Mouse (Mus musculus) heart, adult 8-10 months (tissue): ENCODE data around the gene Adamts17. TPM values are rescaled to one million over a fixed set of nuclear protein-coding genes. Genes with fewer than 3 reads are reported as not detected.

Experiments
- total RNA-seq, 4 experiments: library from RNA; stranded (reverse); gene quantifications; 2 replicates each; pipeline ENCODE4 v1.2.4; 2022

Adamts17 gene
- total RNA-seq, 4 experiments from 2014 or later: 0.52 to 1.4 (median 0.63) TPM

Other genes with a start within 250 kb of the Adamts17 start
- 1 to 10 TPM; 7.0 to 9.9 (median 7.6) TPM for gene Asb7, start 150.1 kb upstream of the Adamts17 start, total RNA-seq
- 1 to 10 TPM; 3.0 to 4.1 (median 3.5) TPM for gene Lins1, start 149.8 kb upstream of the Adamts17 start, total RNA-seq
- under 1 TPM in 2 of 4 experiments, not detected in 2; 0.09 to 0.22 TPM for gene Cers3, start 96.2 kb upstream of the Adamts17 start, total RNA-seq